Mouse (Mus musculus): ENCODE measurements around the gene Ptpn5.

The Ptpn5 gene

DNA sequence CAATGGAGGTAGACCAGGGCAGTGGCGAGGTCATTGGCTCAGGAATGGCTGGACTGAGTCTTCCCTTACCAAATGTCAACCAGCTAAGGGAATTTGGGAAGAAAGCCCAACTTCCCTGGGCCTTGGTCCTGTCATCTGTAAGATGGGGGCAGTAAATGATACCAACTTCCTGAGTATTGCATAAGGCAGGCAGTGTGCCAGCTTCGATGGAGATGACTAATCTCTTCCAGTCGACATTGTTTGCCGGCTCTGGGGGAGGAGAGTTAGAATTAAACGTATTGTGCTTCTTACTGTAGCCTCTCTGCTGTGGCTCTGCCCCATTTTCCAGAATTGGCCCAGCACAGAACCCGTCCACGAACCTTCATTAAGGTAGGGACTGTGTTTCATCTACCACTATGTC, 23.0 kb downstream of the Ptpn5 start:
- peak; percentile 38 for DNase-seq

DNA sequence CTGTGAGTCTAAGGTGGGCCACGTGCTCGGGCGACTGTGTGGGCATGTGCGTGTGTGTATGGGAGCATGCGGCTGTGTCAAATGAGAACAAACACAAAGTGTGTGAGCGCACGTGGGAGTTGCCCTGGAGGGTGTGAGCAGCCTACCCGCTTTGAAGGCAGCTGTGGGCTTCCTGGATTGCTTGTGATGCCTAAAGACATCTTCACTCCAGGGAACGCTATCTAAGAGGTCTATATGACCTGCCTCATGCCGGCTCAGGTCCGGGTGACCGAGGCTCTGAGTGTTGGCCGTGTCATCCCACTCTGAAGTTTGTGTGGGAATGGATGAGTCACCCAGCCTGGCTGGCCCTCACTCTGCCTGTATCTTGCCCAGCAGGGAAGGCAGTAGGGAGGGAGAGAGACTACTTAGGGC, 24.7 kb downstream of the Ptpn5 start:
- peak; percentile 2 for DNase-seq

DNA sequence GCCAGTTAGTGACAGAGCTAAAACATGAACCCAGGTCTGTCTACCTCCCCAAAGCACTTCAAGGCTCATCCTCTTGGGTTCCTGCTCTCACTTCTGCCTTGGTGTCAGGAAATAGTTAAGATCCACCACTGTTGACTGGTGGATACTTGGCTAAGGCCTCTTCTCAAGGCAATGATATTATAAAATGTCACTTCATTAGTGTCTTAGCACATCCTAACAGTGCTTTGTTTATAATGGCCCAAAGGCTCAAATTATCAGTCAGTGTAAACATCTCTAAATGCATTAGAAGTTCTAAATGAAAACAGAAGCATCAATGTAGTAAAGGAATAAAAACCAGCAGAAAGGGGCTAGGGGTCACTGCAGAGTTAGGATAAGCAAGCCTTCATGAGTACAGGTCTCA, 26.5 kb downstream of the Ptpn5 start:
- DNase-seq = no peak

DNA sequence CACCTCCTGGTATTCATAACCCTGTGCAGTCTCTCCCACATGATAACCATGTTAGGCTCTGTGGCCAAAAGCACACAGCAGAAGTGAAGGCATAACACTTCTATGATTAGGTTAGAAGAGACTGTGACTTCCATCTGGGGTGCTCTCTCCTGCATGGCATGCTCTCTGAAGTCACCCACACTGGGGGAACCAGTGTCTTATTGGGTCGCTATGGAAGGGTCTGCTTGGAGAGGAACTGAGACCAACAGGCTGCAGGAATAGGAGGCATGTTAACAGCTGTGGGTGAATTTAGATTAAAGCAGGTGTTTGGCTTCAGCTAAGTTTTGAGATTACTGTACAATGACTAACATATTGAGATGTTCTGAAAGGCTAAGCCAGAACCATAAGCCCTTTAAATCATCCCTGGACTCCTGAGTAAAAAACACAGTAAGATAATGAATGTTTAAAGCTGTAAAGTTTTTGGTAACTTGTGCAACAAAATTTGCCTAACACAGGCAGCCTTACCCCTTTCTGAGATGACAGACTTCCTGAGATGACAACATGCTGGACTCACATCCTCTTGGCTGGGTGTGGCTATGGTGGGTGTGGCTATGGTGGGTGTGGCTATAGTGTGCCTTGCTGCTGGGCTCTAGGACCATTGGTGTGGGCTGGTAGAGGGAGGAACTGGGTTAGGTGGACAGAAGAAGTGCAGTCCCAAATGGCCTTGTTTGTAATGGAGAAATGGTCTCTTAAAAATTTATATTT, 29.6 kb downstream of the Ptpn5 start:
- peak; percentile 67 for DNase-seq

DNA sequence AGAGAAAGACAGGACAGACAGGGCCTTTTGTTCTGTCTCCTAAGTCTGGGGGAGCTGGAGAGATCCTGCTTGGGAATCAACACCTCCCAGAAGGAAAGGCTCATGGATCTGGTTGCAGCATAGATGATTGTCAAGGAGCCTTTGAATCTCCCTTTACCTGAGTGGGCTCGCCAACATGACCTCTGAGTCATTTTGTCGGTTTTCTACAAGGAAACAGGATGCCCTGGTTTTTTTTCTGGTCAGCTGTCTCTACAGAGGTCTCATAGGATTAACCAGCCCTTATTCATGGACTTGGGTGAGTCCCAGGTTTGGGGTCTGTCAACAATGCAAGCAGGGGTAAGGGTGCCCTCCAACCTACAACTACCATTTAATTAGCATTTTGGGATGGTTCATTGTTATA, 30.5 kb downstream of the Ptpn5 start:
- no peak for DNase-seq

DNA sequence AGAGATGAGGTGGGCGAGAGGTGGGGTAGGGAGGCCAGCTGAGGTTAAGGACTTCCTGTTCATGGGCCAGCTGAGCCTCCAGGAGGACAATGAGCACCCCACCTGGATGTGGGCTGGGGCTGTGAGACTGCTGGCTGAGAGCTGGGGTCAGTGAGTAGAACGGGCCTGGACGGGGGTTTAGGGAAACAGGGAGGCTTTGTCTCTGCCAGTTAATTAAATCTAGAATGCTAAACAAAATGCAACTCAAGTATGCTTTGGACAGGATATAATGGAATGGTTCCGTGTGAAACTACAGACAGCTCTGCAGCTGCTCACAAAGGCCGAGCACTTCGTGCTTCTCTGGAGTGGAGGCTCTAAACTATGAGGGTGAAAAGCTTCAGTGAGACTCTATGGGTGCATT, 32.9 kb downstream of the Ptpn5 start:
- no peak for DNase-seq

DNA sequence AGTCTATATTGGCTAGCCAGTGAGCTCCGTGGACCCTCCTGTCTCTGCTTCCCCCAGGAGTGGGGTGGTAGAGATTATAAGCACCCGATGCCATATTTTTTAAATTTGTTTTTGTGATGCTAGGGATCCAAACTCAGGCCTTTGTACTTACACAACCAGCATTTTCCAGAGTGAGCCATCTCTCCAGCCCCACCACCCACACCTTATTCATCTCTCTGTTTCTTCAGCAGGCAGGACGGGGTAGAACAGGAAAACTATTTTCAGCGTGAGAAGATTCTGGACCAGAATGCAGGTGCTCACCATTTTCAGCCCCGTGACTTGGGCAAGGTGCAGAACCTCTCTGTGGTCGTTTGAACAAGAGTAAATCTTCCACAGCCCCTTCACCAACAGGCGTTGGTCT, 34.2 kb downstream of the Ptpn5 start:
- no peak for DNase-seq

DNA sequence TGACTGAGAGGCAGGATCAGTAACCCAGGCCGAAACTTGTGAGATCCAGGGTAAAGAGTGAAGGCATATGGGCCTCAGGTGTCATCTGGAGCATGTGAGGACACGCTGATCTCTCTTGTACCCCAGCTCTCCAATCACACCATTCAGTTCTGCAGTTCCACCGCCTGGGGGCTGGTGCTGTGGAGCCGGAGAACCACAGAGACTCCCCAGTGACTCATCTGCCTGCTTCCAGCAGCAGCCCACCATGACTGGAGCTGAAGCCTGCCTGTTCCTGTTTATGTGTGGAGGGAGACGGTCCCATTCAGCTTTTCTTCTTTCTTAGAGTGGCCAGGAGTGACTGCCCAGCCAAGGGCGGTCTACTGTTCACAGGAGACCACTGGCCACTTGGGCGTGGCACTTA, 35.4 kb downstream of the Ptpn5 start:
- no peak for DNase-seq

DNA sequence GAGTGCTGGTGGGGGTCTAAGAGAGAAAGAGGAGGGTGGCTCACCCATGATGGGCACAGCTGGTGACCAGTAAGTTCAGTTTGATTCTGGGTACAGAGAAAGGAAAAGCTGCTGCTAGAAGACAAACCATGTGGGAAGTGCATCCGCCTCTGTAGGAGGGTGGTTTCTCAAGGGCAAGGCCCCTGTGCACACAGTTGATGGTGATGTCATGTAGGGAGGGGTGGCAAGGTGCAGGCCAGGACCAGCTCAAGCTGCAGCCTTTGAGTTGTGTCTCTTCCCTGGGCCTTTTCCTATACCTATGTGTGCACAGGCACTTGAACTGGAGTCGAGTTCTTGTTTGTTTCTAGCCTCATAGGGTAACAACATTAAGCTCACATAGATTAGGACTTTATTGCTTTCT, 38.5 kb downstream of the Ptpn5 start:
- no peak for DNase-seq

DNA sequence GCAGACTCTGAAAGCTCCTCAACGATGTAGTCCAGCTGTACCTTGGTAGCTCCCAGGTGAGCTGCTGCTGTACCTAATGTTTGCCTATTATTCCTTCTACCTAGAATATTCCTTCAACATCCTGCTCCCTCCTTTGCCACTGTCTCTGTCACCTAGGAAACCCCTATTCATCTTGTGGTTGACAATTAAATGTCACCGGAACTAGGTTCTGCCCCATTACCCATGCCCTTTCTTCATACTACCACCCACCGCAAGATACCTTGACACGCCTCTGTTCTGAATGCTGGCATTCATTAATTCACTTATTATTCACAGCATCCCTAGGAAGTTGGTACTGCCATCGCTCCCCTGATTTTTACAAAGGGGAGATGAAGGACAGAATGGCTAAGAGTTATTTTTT, 39.5 kb downstream of the Ptpn5 start:
- no peak for DNase-seq

DNA sequence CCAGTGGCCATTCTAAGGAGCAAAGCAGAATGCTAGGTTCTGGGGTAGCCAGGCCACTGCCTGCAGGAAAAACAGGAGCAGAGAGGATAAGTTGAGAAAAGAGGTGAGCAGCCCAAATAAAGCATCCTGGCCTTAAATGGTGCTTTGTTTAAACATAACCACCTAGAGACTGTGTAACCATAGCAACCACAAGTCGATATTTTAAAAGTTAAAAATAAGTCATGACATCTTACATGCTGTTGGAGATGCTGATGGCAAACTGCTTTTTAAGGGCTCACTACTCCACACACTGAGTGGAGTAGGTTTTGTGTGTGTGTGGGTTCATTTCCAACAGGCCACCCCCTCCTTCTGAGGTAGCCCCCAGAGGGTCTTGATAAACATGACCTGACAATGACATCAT, 48.4 kb downstream of the Ptpn5 start:
- DNase-seq = no peak

DNA sequence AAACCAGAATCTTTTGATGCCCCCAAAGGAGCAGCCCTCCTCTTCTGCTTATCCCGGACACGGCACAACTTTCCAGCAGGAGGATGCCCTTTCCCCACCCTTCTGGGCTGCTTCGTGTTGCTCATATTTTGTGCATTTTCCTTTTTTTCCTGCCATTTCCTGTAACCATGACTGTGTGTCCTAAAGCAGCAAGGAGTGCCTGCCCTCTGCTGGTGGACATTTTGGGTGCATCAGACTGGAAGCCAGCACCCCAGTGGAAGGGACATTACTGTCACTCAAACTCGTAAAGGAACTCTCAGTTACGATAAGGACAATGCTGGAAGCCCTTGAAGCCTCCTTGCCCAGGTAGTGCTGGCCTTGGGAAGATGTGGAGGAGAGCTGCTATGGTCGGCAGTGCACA, 52.2 kb downstream of the Ptpn5 start:
- DNase-seq = peak; percentile 85

DNA sequence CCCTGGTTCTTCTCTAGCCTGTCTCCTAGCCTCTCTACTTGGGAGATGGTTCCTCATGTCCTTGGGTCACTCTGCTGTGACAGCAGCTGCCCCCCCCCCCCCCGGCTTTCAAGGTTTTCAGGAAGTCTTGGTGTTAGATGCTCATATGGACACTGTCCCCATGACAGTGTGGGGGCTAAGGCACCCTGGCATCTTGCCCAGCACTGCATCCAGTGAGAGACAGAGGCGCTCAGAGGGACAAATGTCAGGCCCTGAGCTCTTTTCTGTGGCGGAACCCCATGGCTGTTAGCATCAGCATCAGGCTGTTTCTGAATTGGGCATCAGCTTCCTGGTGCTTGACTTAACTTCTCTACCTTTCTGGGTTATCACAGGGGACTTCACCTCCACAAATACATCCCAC, 52.6 kb downstream of the Ptpn5 start:
- no peak for DNase-seq

DNA sequence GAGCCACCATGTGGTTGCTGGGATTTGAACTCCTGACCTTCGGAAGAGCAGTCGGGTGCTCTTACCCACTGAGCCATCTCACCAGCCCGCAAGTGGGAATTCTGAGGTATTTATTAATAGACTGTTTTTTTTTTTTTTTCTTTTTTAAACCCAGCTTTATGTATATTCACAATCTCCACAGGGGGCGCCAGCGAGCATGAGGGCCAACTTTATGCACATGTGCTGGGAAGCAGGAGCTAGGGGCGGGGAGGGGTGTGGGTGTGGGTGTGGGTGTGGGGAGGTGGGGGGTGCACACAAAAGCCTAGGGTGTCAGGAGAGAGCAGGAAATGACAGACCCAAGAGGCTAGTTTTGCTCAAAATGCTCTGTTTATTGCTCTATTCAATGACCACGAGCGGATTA, 56.0 kb downstream of the Ptpn5 start:
- DNase-seq = peak; percentile 30

DNA sequence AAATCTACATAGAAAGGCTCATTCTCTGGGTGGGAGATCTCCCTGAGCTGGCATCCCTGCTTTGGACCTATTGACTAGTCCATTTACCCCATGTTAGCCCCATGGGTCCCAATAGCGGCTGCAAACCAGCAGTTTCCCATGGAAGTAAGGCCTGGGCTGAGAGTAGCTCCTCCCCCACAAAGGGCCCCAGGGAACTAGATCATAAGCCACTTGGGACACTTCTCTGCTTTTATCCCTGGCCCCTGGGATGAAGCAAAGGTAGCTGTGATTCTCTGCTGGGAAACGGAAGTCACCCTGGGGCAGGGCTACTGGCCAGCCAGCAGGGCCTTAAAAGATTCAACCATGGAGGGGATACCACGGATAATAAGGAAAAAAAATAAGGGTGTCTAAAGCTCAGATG, 56.8 kb downstream of the Ptpn5 start:
- DNase-seq = no peak

DNA sequence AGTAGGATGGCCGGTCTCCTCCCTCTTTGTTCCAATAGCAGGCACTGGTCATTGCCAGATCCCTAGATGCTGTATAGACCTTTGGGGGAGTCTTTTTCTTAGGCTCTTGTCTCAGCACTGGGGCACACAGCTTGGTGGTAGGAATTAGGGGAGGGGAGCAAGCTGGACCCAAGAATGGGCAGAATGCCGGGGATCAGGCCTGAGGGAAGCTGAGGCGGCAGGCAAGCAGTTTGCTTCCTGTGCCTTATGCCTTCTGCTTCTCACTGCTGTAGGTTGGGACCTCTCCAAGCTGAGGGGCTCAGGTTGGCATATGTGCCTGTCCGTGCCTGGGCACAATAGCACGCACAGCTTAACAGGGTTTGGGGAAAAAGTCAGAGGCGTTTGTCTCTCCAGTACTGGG, 57.3 kb downstream of the Ptpn5 start:
- no peak for DNase-seq

DNA sequence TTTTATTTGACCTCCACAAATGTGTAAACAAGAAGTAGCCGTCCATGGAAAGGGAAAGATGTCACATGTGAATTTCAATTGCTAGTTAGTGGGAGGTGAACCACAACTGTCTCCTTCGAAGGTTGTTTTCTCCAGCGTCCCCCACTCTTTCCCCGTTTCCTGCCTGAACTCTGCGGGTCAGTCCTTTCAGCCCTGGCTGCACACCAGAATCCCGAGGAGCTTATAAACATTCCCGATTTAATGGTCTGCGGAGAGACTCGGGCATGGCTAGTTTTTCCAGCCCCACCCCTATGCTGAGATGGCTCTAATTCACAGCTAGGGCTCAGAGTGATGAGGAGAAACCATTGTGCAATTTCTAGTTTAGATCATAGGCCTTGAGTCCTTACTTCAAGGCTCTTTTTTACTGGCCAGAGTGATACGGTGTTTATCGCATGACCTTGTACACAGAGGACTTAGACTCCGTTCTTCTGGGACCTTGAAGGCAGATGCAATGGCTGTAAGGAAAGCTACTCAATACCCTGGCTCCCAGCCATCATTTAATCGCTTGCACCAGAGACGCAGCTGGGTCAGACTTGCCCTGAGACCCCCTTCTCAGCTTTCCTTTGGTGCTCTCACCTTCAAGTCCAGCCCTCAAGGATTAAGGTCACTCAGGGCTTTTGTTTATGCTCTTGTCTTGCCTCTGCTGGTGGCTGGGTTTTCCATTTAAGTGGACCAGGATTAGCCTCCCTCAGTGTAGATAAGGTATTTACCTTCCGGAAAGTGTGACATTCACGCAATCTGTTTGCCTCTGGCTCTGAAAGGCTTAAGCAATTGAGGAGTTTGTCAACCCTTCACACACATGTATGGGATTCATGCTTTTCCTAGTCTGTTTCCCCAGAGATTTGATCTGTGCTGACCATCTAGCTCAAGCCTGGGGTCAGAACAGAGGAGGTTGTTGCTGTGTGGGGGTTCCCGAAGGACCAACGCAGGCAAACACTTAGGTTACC, 59.7 kb downstream of the Ptpn5 start:
- DNase-seq = no peak

DNA sequence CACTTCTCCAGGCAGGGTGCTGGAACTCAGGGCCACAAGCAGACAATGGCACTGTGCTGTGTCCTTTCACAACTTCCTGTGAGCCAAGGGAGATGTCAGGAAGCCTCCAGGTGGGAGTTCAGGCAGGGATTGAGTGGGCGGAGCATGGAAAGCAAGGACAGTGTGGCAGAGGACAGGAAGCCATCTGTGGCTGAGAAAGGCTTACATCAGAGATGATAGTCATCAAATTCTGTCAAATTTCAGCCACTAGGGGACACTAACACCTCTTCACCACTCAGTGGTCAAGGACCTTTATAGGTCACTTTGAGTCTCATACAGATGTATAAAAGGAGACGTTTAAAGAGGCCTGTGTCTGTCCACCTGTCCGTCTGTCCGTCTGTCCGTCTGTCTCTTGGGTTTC, 60.9 kb downstream of the Ptpn5 start:
- no peak for DNase-seq

DNA sequence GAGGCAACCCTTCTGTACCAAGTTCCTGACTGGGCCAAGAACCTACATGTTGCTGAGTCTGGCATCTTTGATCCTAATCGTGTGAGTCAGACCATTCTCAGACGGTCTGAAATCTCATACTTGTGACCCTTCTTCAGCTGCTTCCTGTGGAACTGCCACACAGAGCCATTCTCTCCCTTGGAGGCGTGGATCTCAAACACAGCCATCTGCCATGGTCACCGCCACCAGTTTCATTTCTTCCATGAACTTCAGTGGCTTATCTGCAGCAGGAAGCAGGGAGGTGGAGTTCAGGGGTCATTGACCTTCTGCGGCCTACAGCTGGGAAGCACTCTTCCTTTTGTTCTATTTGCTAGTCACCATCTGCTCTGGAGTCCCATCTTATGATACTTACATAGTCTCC, 65.6 kb downstream of the Ptpn5 start:
- DNase-seq = no peak

DNA sequence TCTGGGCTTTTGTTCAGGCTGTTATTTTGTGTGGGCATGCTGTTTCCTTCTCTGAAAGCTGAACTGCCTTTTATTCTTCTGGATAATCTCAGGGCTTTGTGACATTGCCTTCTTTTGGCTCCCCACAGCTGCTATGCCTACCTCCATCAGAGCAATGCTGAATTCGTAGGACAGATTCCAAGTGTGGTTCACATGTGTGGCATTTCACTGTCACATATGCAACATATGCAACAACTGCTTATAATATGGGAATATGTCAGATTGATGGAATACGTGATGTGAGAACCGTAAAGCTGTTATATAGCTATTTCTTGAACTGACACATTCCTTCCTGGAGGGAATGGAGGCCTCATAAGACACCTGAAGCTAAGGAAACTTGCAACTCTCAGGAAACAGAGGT, 66.5 kb downstream of the Ptpn5 start:
- DNase-seq = no peak

DNA sequence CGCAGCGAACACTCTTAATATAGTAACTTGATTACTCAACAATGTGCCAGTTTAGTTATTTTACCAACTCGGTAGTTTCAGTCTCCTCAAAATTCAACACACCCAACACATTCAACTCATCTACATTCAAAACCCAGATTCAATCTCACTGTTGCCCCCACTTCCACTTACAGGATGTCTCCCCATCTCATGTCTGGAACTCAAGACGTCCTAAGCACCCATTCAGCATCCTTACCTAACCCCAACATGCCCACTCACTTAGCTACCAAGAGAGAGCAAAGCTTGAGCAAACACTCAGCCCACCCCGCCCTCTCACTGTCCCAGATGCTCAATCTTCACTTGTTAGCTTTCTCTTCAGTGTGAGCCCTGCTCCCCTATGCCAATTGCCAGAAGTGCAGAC, 71.9 kb downstream of the Ptpn5 start:
- DNase-seq = no peak

DNA sequence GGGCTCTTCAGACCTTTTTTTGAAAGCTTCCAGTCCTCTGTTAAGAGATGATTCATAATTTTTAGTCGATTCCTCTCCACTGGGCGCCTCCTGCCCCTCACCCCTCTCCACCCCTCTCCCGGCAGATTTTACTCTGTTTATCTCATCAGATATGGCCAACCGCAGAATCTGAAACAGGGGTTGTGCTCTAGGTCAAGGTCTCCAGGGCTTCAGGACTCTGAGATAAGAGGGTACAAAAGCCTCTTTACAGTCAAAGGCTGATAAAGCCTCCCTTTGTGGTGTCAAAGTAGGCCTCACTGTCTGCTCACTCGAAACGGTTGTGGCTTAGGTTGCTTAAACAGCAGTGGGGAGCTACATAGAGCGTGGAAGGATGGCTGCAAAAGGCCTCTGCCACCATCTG, 74.1 kb downstream of the Ptpn5 start:
- DNase-seq = no peak

DNA sequence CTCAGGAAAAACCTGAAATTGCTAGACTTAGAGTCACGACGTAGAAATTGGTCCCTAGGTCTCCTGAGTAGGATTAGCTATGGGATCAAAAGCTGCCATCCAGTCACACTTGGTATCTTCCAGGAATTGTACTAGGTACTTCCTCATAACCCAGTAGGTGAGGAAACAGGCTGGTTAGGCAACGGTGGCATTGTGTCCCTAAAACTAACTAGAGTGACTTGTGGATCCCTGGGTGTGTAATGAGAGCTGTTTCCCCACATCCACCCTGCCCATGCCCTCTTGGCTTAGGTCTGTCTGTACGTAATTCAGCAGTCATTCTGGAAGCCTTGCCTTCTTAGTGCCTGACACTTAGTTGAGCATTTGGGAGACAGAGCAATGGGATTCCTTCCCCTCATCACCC, 77.2 kb downstream of the Ptpn5 start:
- DNase-seq = peak; percentile 75

DNA sequence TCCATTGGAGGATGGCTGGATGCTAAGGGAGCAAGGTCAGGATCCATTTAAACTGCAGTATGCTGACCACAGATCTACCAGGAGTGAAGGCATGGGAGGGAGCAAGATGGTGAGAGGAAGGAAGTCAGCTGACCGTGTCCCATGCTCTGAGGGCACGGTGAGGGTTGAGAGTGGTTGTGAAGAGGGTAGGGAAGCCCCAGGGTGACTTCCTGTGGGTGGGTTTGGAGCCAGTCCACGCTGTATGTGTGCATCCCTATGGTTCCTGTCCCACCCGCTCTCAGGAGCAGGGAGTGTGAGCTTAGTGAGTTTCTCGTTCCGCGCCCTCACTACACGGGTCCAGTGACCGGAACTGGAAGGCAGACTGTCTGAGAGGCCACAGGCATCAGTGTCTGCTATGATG, 77.7 kb downstream of the Ptpn5 start:
- peak; percentile 59 for DNase-seq

Measured in lung, postnatal 36 days (tissue).